Mouse (Mus musculus) spleen, adult 10 weeks (tissue): ENCODE measurements around the gene Olfr6. TPM values are rescaled to one million over a fixed set of nuclear protein-coding genes. Genes with fewer than 3 reads are reported as not detected.

Source experiments
- polyA plus RNA-seq: library from polyadenylated mRNA; stranded (reverse); fragments of 350-450 nt; fragmentation: Illumina TruSeq; extraction: RNeasy Lipid Tissue Mini Kit (QIAGEN cat#74804); gene quantifications from one replicate; pipeline ENCODE4 v1.2.3, GENCODE M21; 2015; ENCODE audit warnings: low replicate concordance; ENCODE audit not compliant: insufficient read depth

Olfr6 gene
- not detected for polyA plus RNA-seq

GRCm38 (mm10) chr7:106963837-106964236 lies at the start of gene Olfr6:
TSS of gene Olfr6 (minus strand) at chr7:106963937.

GRCm38 (mm10) chr7:107005972-107006371 lies 42.2 kb upstream of the Olfr6 start, which contains the start of gene Olfr2:
TSS of gene Olfr2 (minus strand) at chr7:107006072.

GRCm38 (mm10) chr7:106975353-106975752 lies 11.6 kb upstream of the Olfr6 start, which contains the start of gene Olfr711:
TSS of gene Olfr711 (minus strand) at chr7:106975453.

GRCm38 (mm10) chr7:106948212-106948611 lies 15.5 kb downstream of the Olfr6 start, which contains the start of gene Olfr710:
TSS of gene Olfr710 (minus strand) at chr7:106948312.

GRCm38 (mm10) chr7:106932119-106932518 lies 31.6 kb downstream of the Olfr6 start, which contains the start of gene Olfr709-ps1:
TSS of gene Olfr709-ps1 (minus strand) at chr7:106932219.

GRCm38 (mm10) chr7:106907676-106908075 lies 56.1 kb downstream of the Olfr6 start, which contains the start of gene Olfr1532-ps1:
TSS of gene Olfr1532-ps1 (plus strand) at chr7:106908001.

Other genes starting within 250 kb of the Olfr6 start
- gene Olfr695, start 247.5 kb downstream of the Olfr6 start, polyA plus RNA-seq: not detected
- not detected for gene Olfr697, start 221.5 kb downstream of the Olfr6 start, polyA plus RNA-seq
- not detected for gene Olfr698, start 208.5 kb downstream of the Olfr6 start, polyA plus RNA-seq
- not detected for gene Olfr699, start 170.7 kb downstream of the Olfr6 start, polyA plus RNA-seq
- gene Olfr700, start 155.1 kb downstream of the Olfr6 start, polyA plus RNA-seq: not detected
- not detected for gene Olfr701, start 149.8 kb downstream of the Olfr6 start, polyA plus RNA-seq
- gene Olfr702, start 130.0 kb downstream of the Olfr6 start, polyA plus RNA-seq: not detected
- not detected for gene Olfr703, start 120.6 kb downstream of the Olfr6 start, polyA plus RNA-seq
- gene Olfr704, start 100.8 kb downstream of the Olfr6 start, polyA plus RNA-seq: not detected
- not detected for gene Olfr705, start 87.0 kb downstream of the Olfr6 start, polyA plus RNA-seq
- gene Olfr706, start 75.8 kb downstream of the Olfr6 start, polyA plus RNA-seq: not detected
- gene Olfr707, start 62.7 kb downstream of the Olfr6 start, polyA plus RNA-seq: not detected
- not detected for gene Olfr1532-ps1, start 55.9 kb downstream of the Olfr6 start, polyA plus RNA-seq
- not detected for gene Olfr709-ps1, start 31.7 kb downstream of the Olfr6 start, polyA plus RNA-seq
- gene Olfr710, start 15.6 kb downstream of the Olfr6 start, polyA plus RNA-seq: not detected
- gene Olfr711, start 11.5 kb upstream of the Olfr6 start, polyA plus RNA-seq: not detected
- not detected for gene Olfr2, start 42.1 kb upstream of the Olfr6 start, polyA plus RNA-seq
- not detected for gene Olfr713, start 67.2 kb upstream of the Olfr6 start, polyA plus RNA-seq
- gene Olfr714, start 107.0 kb upstream of the Olfr6 start, polyA plus RNA-seq: not detected
- gene Olfr17, start 129.3 kb upstream of the Olfr6 start, polyA plus RNA-seq: not detected
- not detected for gene Olfr715b, start 146.4 kb upstream of the Olfr6 start, polyA plus RNA-seq
- gene Olfr715, start 167.1 kb upstream of the Olfr6 start, polyA plus RNA-seq: not detected
- not detected for gene Olfr716, start 174.4 kb upstream of the Olfr6 start, polyA plus RNA-seq
- gene Nlrp14, start 203.1 kb upstream of the Olfr6 start, polyA plus RNA-seq: not detected
- gene Rbmxl2, start 245.5 kb upstream of the Olfr6 start, polyA plus RNA-seq: not detected